Mouse (Mus musculus): ENCODE measurements at regions not wholly inside any gene's neighbourhood (a gene's known extent, or its start where the extent isn't known, plus 50 kb on each side); places are given as distances from the start of the nearest gene placed in this dataset.

GRCm38 (mm10) chr15:37124951-37125350 lies 117.4 kb upstream of the Zfp706 start:
- DNase-seq (ENCODE audit: low spot score) = no peak
- Histone ChIP-seq H3K9ac (ENCODE audit: low read length) (no peak overlapping the region), H3K4me2 (ENCODE audit: low read length) (no peak overlapping the region), H3K36me3 (ENCODE audit: control insufficient read depth, insufficient read depth, low read length) (no peaks in the 10 kb centered on the region), H3K4me1 (replicated peaks; ENCODE audit: control insufficient read depth, insufficient read depth, low read length) (no peaks in the 10 kb centered on the region), H3K27ac (ENCODE audit: low read depth) (no peak overlapping the region), H3K9me3 (ENCODE audit: control insufficient read depth, low read length) (no peaks in the 10 kb centered on the region), H3K27me3 (replicated peaks; ENCODE audit: control insufficient read depth, insufficient read depth, low read length) (no peaks in the 10 kb centered on the region), H3K4me3 (ENCODE audit: low read depth, low read length) (no peak overlapping the region)
- 83% methylated on average over 2 of the region's 2 CpGs for WGBS
- ATAC-seq (replicated peaks; ENCODE audit: low FRiP score, low TSS enrichment, low read depth) = no peak

DNA sequence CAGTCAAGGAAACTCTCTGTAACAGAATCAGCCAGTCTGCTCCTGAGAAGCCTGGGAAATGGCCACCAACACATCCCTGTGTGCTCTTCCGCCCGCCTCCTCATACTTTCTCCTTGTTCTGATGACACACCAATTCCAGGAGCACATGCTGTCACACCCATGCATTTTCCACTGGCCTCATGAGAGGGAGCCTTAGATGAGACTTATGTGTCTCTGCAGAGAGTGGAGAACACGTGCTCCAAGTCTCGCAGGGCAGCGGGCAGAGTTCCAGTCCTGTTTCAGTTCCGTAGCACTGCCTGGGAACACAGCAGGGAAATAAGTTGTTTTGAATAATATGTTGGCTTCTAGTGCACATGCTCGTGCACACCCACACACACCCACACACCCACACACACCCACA lies 116.7 kb upstream of the Zfp706 start:
- Histone ChIP-seq H3K36me3 (ENCODE audit: control insufficient read depth, insufficient read depth, low read length) (no peaks in the 10 kb centered on the region), H3K9me3 (ENCODE audit: control insufficient read depth, low read length) (no peaks in the 10 kb centered on the region), H3K27me3 (replicated peaks; ENCODE audit: control insufficient read depth, insufficient read depth, low read length) (no peaks in the 10 kb centered on the region), H3K27ac (ENCODE audit: low read depth) (no peak overlapping the region), H3K4me1 (replicated peaks; ENCODE audit: control insufficient read depth, insufficient read depth, low read length) (no peaks in the 10 kb centered on the region), H3K4me3 (ENCODE audit: low read depth, low read length) (no peak overlapping the region), H3K4me2 (ENCODE audit: low read length) (no peak overlapping the region), H3K9ac (ENCODE audit: low read length) (no peak overlapping the region)
- ATAC-seq (replicated peaks; ENCODE audit: low FRiP score, low TSS enrichment, low read depth) (no peak), DNase-seq (ENCODE audit: low spot score) (no peak)
- WGBS = 66% methylated on average over 7 of the region's 7 CpGs

GRCm38 (mm10) chr15:37120381-37120780 lies 112.8 kb upstream of the Zfp706 start:
- no peaks in the 10 kb centered on the region for H3K4me1 ChIP-seq (replicated peaks; ENCODE audit: control insufficient read depth, insufficient read depth, low read length)
- H3K9me3 ChIP-seq (ENCODE audit: control insufficient read depth, low read length) = no peaks in the 10 kb centered on the region
- peak; percentile 47; the same call in 1 of the 2 replicates for ATAC-seq (replicated peaks; ENCODE audit: low FRiP score, low TSS enrichment, low read depth)
- H3K27me3 ChIP-seq (replicated peaks; ENCODE audit: control insufficient read depth, insufficient read depth, low read length) = no peaks in the 10 kb centered on the region
- peak; percentile 94 for DNase-seq (ENCODE audit: low spot score)
- H3K36me3 ChIP-seq (ENCODE audit: control insufficient read depth, insufficient read depth, low read length) = no peaks in the 10 kb centered on the region
- H3K4me2 ChIP-seq (ENCODE audit: low read length) = no peak overlapping the region
- WGBS = 27% methylated on average over 6 of the region's 6 CpGs
- H3K4me3 ChIP-seq (ENCODE audit: low read depth, low read length) = no peak overlapping the region
- no peak overlapping the region for H3K27ac ChIP-seq (ENCODE audit: low read depth)
- no peak overlapping the region for H3K9ac ChIP-seq (ENCODE audit: low read length)

- ATAC-seq (replicated peaks; ENCODE audit: low FRiP score, low TSS enrichment, low read depth) = no peak
- 14% methylated on average over 8 of the region's 8 CpGs for WGBS
- H3K4me1 ChIP-seq (replicated peaks; ENCODE audit: control insufficient read depth, insufficient read depth, low read length) = no peaks in the 10 kb centered on the region
- 0 out of 2 replicates have a peak, but pooled peaks cover 3% of the 10 kb centered on the region for H3K9me3 ChIP-seq (ENCODE audit: control insufficient read depth, low read length)
- DNase-seq (ENCODE audit: low spot score) = peak; percentile 93
- no peak overlapping the region for H3K9ac ChIP-seq (ENCODE audit: low read length)
- H3K27me3 ChIP-seq (replicated peaks; ENCODE audit: control insufficient read depth, insufficient read depth, low read length) = no peaks in the 10 kb centered on the region
- no peak overlapping the region for H3K27ac ChIP-seq (ENCODE audit: low read depth)
- no peaks in the 10 kb centered on the region for H3K36me3 ChIP-seq (ENCODE audit: control insufficient read depth, insufficient read depth, low read length)
- no peak overlapping the region for H3K4me3 ChIP-seq (ENCODE audit: low read depth, low read length)
- H3K4me2 ChIP-seq (ENCODE audit: low read length) = no peak overlapping the region
Measured at GRCm38 (mm10) chr15:37114119-37114518, 106.5 kb upstream of the Zfp706 start.

DNA sequence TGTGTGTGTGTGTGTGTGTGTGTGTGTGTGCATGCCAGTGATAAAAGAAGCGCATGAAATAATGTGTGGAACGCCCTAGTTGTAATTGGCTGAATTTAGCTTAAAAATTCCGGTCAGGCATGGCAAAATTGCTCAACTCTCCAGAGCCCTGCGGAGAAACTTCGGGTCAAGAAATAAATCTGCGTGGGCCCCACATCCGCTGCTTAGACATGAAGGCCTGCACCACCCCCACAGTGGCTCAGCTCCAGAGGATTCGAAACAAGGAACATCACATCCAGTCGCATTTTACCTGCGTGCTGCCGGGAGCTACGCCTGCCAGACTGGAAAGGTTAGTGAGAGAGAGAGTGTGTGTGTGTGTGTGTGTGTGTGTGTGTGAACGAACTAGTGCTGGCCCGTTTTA lies 102.9 kb upstream of the Zfp706 start:
- WGBS = 93% methylated on average over 14 of the region's 14 CpGs
- Histone ChIP-seq H3K36me3 (ENCODE audit: control insufficient read depth, insufficient read depth, low read length) (no peaks in the 10 kb centered on the region), H3K27me3 (replicated peaks; ENCODE audit: control insufficient read depth, insufficient read depth, low read length) (no peaks in the 10 kb centered on the region), H3K4me3 (ENCODE audit: low read depth, low read length) (no peak overlapping the region), H3K27ac (ENCODE audit: low read depth) (no peak overlapping the region), H3K4me1 (replicated peaks; ENCODE audit: control insufficient read depth, insufficient read depth, low read length) (no peaks in the 10 kb centered on the region), H3K4me2 (ENCODE audit: low read length) (no peak overlapping the region), H3K9me3 (ENCODE audit: control insufficient read depth, low read length) (0 out of 2 replicates have a peak, but pooled peaks cover 3% of the 10 kb centered on the region), H3K9ac (ENCODE audit: low read length) (no peak overlapping the region)
- no peak for ATAC-seq (replicated peaks; ENCODE audit: low FRiP score, low TSS enrichment, low read depth)
- DNase-seq (ENCODE audit: low spot score) = no peak

- Histone ChIP-seq H3K4me2 (ENCODE audit: low read length) (no peak overlapping the region), H3K9me3 (ENCODE audit: control insufficient read depth, low read length) (no peaks in the 10 kb centered on the region), H3K4me3 (ENCODE audit: low read depth, low read length) (no peak overlapping the region), H3K4me1 (replicated peaks; ENCODE audit: control insufficient read depth, insufficient read depth, low read length) (peaks cover 4% of the 10 kb centered on the region; the same call in 1 of the 2 replicates), H3K9ac (ENCODE audit: low read length) (no peak overlapping the region), H3K27ac (ENCODE audit: low read depth) (no peak overlapping the region), H3K36me3 (ENCODE audit: control insufficient read depth, insufficient read depth, low read length) (no peaks in the 10 kb centered on the region), H3K27me3 (replicated peaks; ENCODE audit: control insufficient read depth, insufficient read depth, low read length) (no peaks in the 10 kb centered on the region)
- 65% methylated on average over 2 of the region's 2 CpGs for WGBS
- peak; percentile 20 for DNase-seq (ENCODE audit: low spot score)
- no peak for ATAC-seq (replicated peaks; ENCODE audit: low FRiP score, low TSS enrichment, low read depth)
Measured at GRCm38 (mm10) chr15:37102035-37102555, 94.5 kb upstream of the Zfp706 start.

DNA sequence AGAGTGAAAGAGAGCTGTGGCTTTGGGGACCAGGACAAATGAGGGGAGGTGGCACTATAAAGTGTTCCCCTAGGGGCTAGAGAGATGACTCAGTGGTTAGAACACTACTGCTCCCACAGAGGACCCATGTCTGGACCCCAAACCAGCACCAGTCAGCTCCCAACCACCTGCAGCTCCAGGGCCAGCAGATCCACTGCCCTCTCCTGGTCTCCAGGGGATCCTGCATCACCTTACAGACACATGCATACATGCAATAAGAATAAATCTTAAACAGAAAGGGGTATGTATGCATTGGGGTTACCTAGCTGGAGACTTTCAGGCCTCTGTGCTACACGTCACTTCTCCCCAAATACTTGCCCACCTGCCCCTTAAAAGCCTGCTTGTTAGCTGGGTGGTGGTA lies 93.8 kb upstream of the Zfp706 start:
- no peaks in the 10 kb centered on the region for H3K27me3 ChIP-seq (replicated peaks; ENCODE audit: control insufficient read depth, insufficient read depth, low read length)
- 91% methylated on average over 1 of the region's 1 CpGs for WGBS
- no peak overlapping the region for H3K4me2 ChIP-seq (ENCODE audit: low read length)
- no peaks in the 10 kb centered on the region for H3K36me3 ChIP-seq (ENCODE audit: control insufficient read depth, insufficient read depth, low read length)
- DNase-seq (ENCODE audit: low spot score) (peak; percentile 50), ATAC-seq (replicated peaks; ENCODE audit: low FRiP score, low TSS enrichment, low read depth) (no peak)
- no peak overlapping the region for H3K27ac ChIP-seq (ENCODE audit: low read depth)
- no peaks in the 10 kb centered on the region for H3K9me3 ChIP-seq (ENCODE audit: control insufficient read depth, low read length)
- H3K9ac ChIP-seq (ENCODE audit: low read length) = no peak overlapping the region
- H3K4me1 ChIP-seq (replicated peaks; ENCODE audit: control insufficient read depth, insufficient read depth, low read length) = peaks cover 4% of the 10 kb centered on the region; the same call in 1 of the 2 replicates
- no peak overlapping the region for H3K4me3 ChIP-seq (ENCODE audit: low read depth, low read length)

- ATAC-seq (replicated peaks; ENCODE audit: low FRiP score, low TSS enrichment, low read depth) (no peak), DNase-seq (ENCODE audit: low spot score) (peak; percentile 24)
- no peaks in the 10 kb centered on the region for H3K27me3 ChIP-seq (replicated peaks; ENCODE audit: control insufficient read depth, insufficient read depth, low read length)
- H3K36me3 ChIP-seq (ENCODE audit: control insufficient read depth, insufficient read depth, low read length) = no peaks in the 10 kb centered on the region
- H3K9ac ChIP-seq (ENCODE audit: low read length) = no peak overlapping the region
- H3K4me1 ChIP-seq (replicated peaks; ENCODE audit: control insufficient read depth, insufficient read depth, low read length) = peaks cover 4% of the 10 kb centered on the region; the same call in 1 of the 2 replicates
- 92% methylated on average over 6 of the region's 6 CpGs for WGBS
- no peak overlapping the region for H3K4me2 ChIP-seq (ENCODE audit: low read length)
- H3K4me3 ChIP-seq (ENCODE audit: low read depth, low read length) = no peak overlapping the region
- H3K9me3 ChIP-seq (ENCODE audit: control insufficient read depth, low read length) = no peaks in the 10 kb centered on the region
- H3K27ac ChIP-seq (ENCODE audit: low read depth) = no peak overlapping the region
Measured at GRCm38 (mm10) chr15:37100767-37101288, 93.3 kb upstream of the Zfp706 start.
